Mouse (Mus musculus) thymus, adult 2 months (tissue): ENCODE results near the gene Ugt2a2.

Experiments
- CTCF ChIP-seq: fragments of 200-500 bp; IDR thresholded peaks from 2 replicates; pipeline ENCODE4 v1.5.1; 2012; ENCODE audit warnings: mild to moderate bottlenecking, control low read depth, low read length, moderate library complexity, borderline replicate concordance; ENCODE audit not compliant: control insufficient read depth, poor library complexity, insufficient read depth; ENCODE audit errors: extremely low read depth
- POLR2A ChIP-seq: fragments of 200-500 bp; IDR thresholded peaks from 2 replicates; pipeline ENCODE4 v1.6.1; 2012; ENCODE audit warnings: mild to moderate bottlenecking, low read length, control low read depth, moderate library complexity; ENCODE audit not compliant: control insufficient read depth, poor library complexity, insufficient read depth; ENCODE audit errors: extremely low read depth

DNA sequence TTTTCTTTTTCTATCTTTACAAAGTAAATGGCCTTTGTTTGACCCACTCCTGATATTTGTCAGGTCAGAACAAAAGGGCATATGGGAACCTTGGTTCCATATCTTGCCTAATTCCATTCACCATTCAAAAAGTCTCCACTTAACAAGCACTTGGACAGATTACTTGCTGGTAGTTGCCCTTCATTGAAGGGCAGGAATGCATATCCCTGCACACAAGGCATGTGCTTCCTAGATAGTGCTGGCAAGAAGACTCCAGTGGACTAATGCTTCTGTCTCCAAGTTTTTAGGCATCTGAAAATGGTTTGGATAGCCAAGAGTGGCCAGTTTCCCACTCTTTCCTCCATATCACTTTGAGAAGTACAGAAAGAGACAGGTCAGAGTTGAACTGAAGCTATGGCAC is 17.3 kb upstream of the Ugt2a2 start:
- TF ChIP-seq CTCF (no peak), POLR2A (no peak)
